Mouse (Mus musculus): ENCODE measurements at regions not wholly inside any gene's neighbourhood (a gene's known extent, or its start where the extent isn't known, plus 50 kb on each side); places are given as distances from the start of the nearest gene placed in this dataset.

DNA sequence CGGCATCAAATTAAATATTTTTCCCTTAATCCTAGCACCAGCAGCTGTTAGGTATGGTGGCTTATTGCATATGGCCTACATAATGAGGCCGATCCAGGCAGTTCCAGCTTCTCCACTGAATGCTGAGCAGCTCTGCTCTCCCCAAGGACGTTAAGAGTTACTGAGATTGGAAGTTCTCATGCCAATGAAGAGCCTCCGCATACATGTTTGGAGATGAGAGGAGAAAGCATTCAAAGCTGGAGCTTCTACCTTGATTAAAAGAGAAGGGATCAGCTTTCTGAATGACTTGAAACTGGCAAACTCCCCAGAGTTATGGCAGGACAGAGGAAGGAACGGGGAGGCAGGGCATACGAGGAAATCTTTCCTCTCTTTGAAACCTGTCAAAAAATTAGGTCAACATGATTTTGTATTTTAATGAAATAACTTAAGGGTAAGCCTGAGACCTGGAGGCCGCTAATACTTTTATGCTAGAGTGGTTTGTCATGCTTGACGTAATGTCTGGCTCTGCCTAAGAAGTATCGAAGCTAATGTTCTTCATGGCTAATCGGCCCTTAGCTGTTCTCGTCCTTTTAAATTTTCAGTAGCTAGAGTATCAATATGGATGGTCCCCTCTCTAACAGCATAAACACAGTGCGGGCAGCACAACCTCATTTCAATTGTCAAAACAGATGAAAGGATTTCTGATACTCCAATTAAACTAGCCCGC lies 489.0 kb upstream of the Stxbp6 start:
- TF ChIP-seq CTCF (IDR thresholded peaks at IDR 0.05; ENCODE audit: borderline replicate concordance, insufficient read depth, low read depth, low read length) (no peak), POLR2A (IDR thresholded peaks at IDR 0.05; ENCODE audit: borderline replicate concordance, insufficient read depth, low read length) (no peak)
